Mouse (Mus musculus) gastrocnemius, postnatal 14 days (tissue): ENCODE measurements around the gene Rab24. TPM values are rescaled to one million over a fixed set of nuclear protein-coding genes. Genes with fewer than 3 reads are reported as not detected.

ENCODE experiments used
- total RNA-seq, 2 experiments: library from RNA; stranded (reverse); gene quantifications; 2 replicates each; pipeline ENCODE4 v1.2.3; 2021

Gene Rab24
- total RNA-seq, 2 experiments from 2014 or later: 31.1 to 31.7 TPM

Other genes starting within 250 kb of the Rab24 start
- gene Uimc1, start 221.6 kb downstream of the Rab24 start, total RNA-seq: 10 to 100 TPM; 13.9 to 15.3 TPM
- gene Zfp346, start 216.6 kb downstream of the Rab24 start, total RNA-seq: 10 to 100 TPM; 10.2 to 11.2 TPM
- gene Gm17617, start 188.4 kb downstream of the Rab24 start, total RNA-seq: not detected
- gene Fgfr4, start 169.3 kb downstream of the Rab24 start, total RNA-seq: 1 to 10 TPM; 6.6 to 6.7 TPM
- 10 to 100 TPM; 55.6 to 59.2 TPM for gene Nsd1, start 112.2 kb downstream of the Rab24 start, total RNA-seq
- 10 to 100 TPM; 48.0 to 59.0 TPM for gene Prelid1, start 1.4 kb downstream of the Rab24 start, total RNA-seq
- gene Mxd3, start 7.9 kb upstream of the Rab24 start, total RNA-seq: 1 to 10 TPM; 3.0 to 3.4 TPM
- 10 to 100 TPM; 32.2 to 34.6 TPM for gene Lman2, start 40.8 kb upstream of the Rab24 start, total RNA-seq
- gene Rgs14, start 47.8 kb upstream of the Rab24 start, total RNA-seq: under 1 TPM; 0.22 to 0.29 TPM
- not detected for gene Slc34a1, start 76.2 kb upstream of the Rab24 start, total RNA-seq
- gene Pfn3, start 93.3 kb upstream of the Rab24 start, total RNA-seq: not detected
- not detected for gene F12, start 104.8 kb upstream of the Rab24 start, total RNA-seq
- 10 to 100 TPM; 12.1 to 12.6 TPM for gene Grk6, start 123.1 kb upstream of the Rab24 start, total RNA-seq
- 1 to 10 TPM; 1.0 to 1.6 TPM for gene Prr7, start 142.3 kb upstream of the Rab24 start, total RNA-seq
- gene Dbn1, start 166.2 kb upstream of the Rab24 start, total RNA-seq: 10 to 100 TPM; 31.3 to 37.5 TPM
- gene Pdlim7, start 191.7 kb upstream of the Rab24 start, total RNA-seq: 100 to 1,000 TPM; 588 to 612 TPM
- 1 to 10 TPM in 1 of 2 experiments, under 1 TPM in 1; 0.82 to 1.6 TPM for gene Dok3, start 207.3 kb upstream of the Rab24 start, total RNA-seq
- 1 to 10 TPM; 8.8 to 9.5 TPM for gene Ddx41, start 214.7 kb upstream of the Rab24 start, total RNA-seq
- gene Fam193b, start 249.2 kb upstream of the Rab24 start, total RNA-seq: 10 to 100 TPM; 12.8 to 15.4 TPM